Mouse (Mus musculus): ENCODE results near the gene Padi2. TPM values are rescaled to one million over a fixed set of nuclear protein-coding genes. Genes with fewer than 3 reads are reported as not detected.

Padi2 gene
- 10.3 TPM for polyA plus RNA-seq (2017; shearing (Covaris generic))

GRCm38 (mm10) chr4:140906076-140906826 lies at the start of gene Padi2:
TSS of gene Padi2 (plus strand) at chr4:140906344.

DNA sequence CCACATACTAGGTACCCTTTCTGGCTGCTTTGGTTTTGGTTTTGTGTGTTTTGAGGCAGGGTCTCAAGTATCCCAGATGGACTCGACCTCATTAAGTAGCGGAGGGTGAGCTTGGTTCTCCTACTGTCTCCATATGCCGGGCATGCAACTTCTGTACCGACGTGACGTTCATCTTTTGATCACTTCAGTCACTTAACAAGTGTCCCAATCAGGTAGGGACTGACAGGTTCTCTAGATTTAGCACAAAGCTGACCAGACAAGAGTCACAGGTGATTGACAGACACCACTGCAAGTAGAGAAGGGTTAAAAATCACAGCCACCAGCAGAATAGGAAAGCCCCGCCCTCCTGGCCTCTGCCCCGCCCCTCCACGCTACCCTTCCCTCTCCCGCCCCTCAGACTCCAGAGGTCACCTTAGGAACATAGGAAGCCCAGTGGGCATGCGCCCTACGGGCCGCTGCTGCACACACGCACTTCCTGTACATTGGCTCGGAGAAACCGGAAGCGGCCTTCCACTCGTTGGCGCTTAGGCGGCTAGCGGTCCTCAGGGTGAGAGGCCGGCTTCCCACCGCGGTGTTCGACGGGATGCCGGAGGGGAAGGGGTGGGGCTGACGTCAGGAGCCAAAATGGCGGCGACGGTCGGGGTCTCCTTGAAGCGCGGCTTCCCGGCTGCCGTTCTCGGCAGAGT lies 54.8 kb downstream of the Padi2 start, which contains the start of gene Sdhb:
TSS of gene Sdhb (plus strand) at position 423 of the 686 bp plus-strand sequence.

GRCm38 (mm10) chr4:140986711-140987395 lies 80.7 kb downstream of the Padi2 start, which contains the start of gene Atp13a2:
TSS of gene Atp13a2 (plus strand) at chr4:140986873.

Other genes with a start within 250 kb of the Padi2 start
- not detected for gene Arhgef10l, start 240.3 kb upstream of the Padi2 start, polyA plus RNA-seq (2017; shearing (Covaris generic))
- 96.7 TPM for gene Rcc2, start 205.8 kb upstream of the Padi2 start, polyA plus RNA-seq (2017; shearing (Covaris generic))
- gene Padi6, start 163.7 kb upstream of the Padi2 start, polyA plus RNA-seq (2017; shearing (Covaris generic)), result not detected
- 1.5 TPM for gene Padi4, start 132.1 kb upstream of the Padi2 start, polyA plus RNA-seq (2017; shearing (Covaris generic))
- not detected for gene Padi3, start 95.7 kb upstream of the Padi2 start, polyA plus RNA-seq (2017; shearing (Covaris generic))
- gene Padi1, start 60.6 kb upstream of the Padi2 start, polyA plus RNA-seq (2017; shearing (Covaris generic)), result not detected
- gene Sdhb, start 54.9 kb downstream of the Padi2 start, polyA plus RNA-seq (2017; shearing (Covaris generic)), result 155 TPM
- 25.6 TPM for gene Atp13a2, start 80.5 kb downstream of the Padi2 start, polyA plus RNA-seq (2017; shearing (Covaris generic))
- not detected for gene Mfap2, start 104.1 kb downstream of the Padi2 start, polyA plus RNA-seq (2017; shearing (Covaris generic))
- gene Crocc, start 154.2 kb downstream of the Padi2 start, polyA plus RNA-seq (2017; shearing (Covaris generic)), result 3.5 TPM
- 120 TPM for gene Necap2, start 172.0 kb downstream of the Padi2 start, polyA plus RNA-seq (2017; shearing (Covaris generic))
- gene Spata21, start 182.0 kb downstream of the Padi2 start, polyA plus RNA-seq (2017; shearing (Covaris generic)), result 0.20 TPM
- 66.4 TPM for gene Szrd1, start 233.4 kb downstream of the Padi2 start, polyA plus RNA-seq (2017; shearing (Covaris generic))
- 23.1 TPM for gene Fbxo42, start 241.6 kb downstream of the Padi2 start, polyA plus RNA-seq (2017; shearing (Covaris generic))

All from effector memory CD4-positive, alpha-beta T cell, adult 5 months (primary cell).